In the genomic region with DNA sequence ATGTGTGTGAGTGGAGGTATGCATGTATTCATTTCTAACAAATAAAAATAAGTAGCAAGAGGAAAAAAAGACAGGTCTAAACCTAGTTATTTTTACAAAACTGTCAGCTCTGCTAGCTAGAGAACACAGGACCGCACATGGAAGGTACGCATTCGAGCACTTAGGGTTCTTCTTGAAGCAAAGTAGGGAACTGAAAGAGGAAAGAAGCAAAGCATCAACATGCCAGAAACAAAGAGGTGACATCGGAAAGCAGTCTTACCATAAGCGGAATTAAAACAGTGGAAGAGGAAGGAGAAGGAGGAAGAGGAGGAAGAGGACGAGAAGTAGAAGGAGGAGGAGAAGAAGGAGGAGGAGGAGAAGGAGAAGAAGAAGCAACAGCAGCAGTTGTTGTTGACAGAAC, we compare ENCODE assay signal across 17 mouse cellular contexts. TPM values are rescaled to one million over a fixed set of nuclear protein-coding genes. Genes with fewer than 3 reads are reported as not detected.
DNase-seq lines count a peak whose midpoint lies in the region; ATAC-seq and TF ChIP-seq lines count a peak whose summit lies in the region.
"Had no signal": no experiment of that assay in that cellular context is flagged by ENCODE, and none has a peak within 500 bp of the region (broad histone marks: within the 10 kb centered on the region; RNA-seq: fewer than 3 reads in every experiment).

No protein-coding gene starts in this region.

- no peak overlapping the region for H3K27ac ChIP-seq in kidney, embryonic 15.5 days
- no peak overlapping the region for H3K27ac ChIP-seq in kidney, adult 2 months (ENCODE audit: insufficient read depth, low read depth, low read length)
- no peak overlapping the region for H3K27ac ChIP-seq in stomach, embryonic 14.5 days (ENCODE audit: low read length)
- no peak overlapping the region for H3K27ac ChIP-seq in stomach, postnatal 0 days (replicated peaks)
- H3K27ac ChIP-seq: heart, embryonic 10.5 days; liver, embryonic 13.5 days had no signal

- WGBS in kidney, embryonic 15.5 days: 85% methylated on average over 6 of the region's 6 CpGs
- 80% methylated on average over 6 of the region's 6 CpGs for WGBS in kidney, adult 2 months
- WGBS in stomach, embryonic 14.5 days: 90% methylated on average over 6 of the region's 6 CpGs
- WGBS in stomach, postnatal 0 days: 85% methylated on average over 6 of the region's 6 CpGs

- TF ChIP-seq EP300 in stomach, postnatal 0 days (optimal IDR thresholded peaks at IDR 0.05): no peak

- H3K9me3 ChIP-seq in kidney, embryonic 15.5 days (replicated peaks): no peaks in the 10 kb centered on the region
- H3K9me3 ChIP-seq in stomach, embryonic 14.5 days (ENCODE audit: control insufficient read depth, low read depth, low read length): no peaks in the 10 kb centered on the region
- no peaks in the 10 kb centered on the region for H3K9me3 ChIP-seq in stomach, postnatal 0 days (ENCODE audit: control insufficient read depth, low read length)
- H3K9me3 ChIP-seq: heart, embryonic 10.5 days; liver, embryonic 13.5 days; megakaryocyte, embryonic 14.5 days had no signal

- DNase-seq in kidney, adult 2 months: no peak
- DNase-seq in stomach, postnatal 0 days (ENCODE audit: low spot score): no peak
- no peak for DNase-seq in thymus, postnatal 4 days
- no peak for DNase-seq in ovary, postnatal 10 days (ENCODE audit: low spot score)
- DNase-seq: cerebellum, postnatal 14 days; gastrocnemius, postnatal 14 days; heart, postnatal 14 days; layer of hippocampus, postnatal 36 days; liver, embryonic 13.5 days; thymus, postnatal 36 days had no signal

- no peaks in the 10 kb centered on the region for H3K27me3 ChIP-seq in kidney, embryonic 15.5 days
- no peaks in the 10 kb centered on the region for H3K27me3 ChIP-seq in kidney, adult 2 months (replicated peaks; ENCODE audit: control insufficient read depth, insufficient read depth, low read length)
- no peaks in the 10 kb centered on the region for H3K27me3 ChIP-seq in stomach, embryonic 14.5 days (ENCODE audit: control insufficient read depth, insufficient read depth, low read length)
- H3K27me3 ChIP-seq in stomach, postnatal 0 days (ENCODE audit: control insufficient read depth, insufficient read depth, low read length): no peaks in the 10 kb centered on the region
- H3K27me3 ChIP-seq: liver, embryonic 13.5 days had no signal

- H3K36me3 ChIP-seq in kidney, embryonic 15.5 days: peaks cover 44% of the 10 kb centered on the region
- no peaks in the 10 kb centered on the region for H3K36me3 ChIP-seq in kidney, adult 2 months (ENCODE audit: control insufficient read depth, insufficient read depth, low read length)
- peaks cover 25% of the 10 kb centered on the region for H3K36me3 ChIP-seq in stomach, embryonic 14.5 days (ENCODE audit: control insufficient read depth, insufficient read depth, low read length)
- peaks cover 3% of the 10 kb centered on the region; the same call in 1 of the 2 replicates for H3K36me3 ChIP-seq in stomach, postnatal 0 days (ENCODE audit: control insufficient read depth, insufficient read depth, low read length)

- no peak for TF ChIP-seq POLR2A in kidney, adult 2 months (IDR thresholded peaks at IDR 0.05; ENCODE audit: low read depth, low read length)

- H3K4me2 ChIP-seq in kidney, embryonic 15.5 days: peak overlapping the region; percentile 76; the same call in 1 of the 2 replicates
- H3K4me2 ChIP-seq in stomach, embryonic 14.5 days (replicated peaks; ENCODE audit: low read depth, low read length): 0 out of 2 replicates have a peak overlapping the region, but pooled peaks have one; percentile 6
- H3K4me2 ChIP-seq in stomach, postnatal 0 days (replicated peaks; ENCODE audit: low read depth): no peak overlapping the region
- H3K4me2 ChIP-seq: liver, embryonic 13.5 days had no signal

- no peak for ATAC-seq in kidney, embryonic 15.5 days (replicated peaks; ENCODE audit: low FRiP score)
- no peak for ATAC-seq in stomach, embryonic 14.5 days (ENCODE audit: insufficient number of reproducible peaks, insufficient read depth, low FRiP score, low read depth)
- ATAC-seq in stomach, postnatal 0 days (ENCODE audit: low FRiP score, low TSS enrichment): no peak
- peak; percentile 36; the same call in 1 of the 2 replicates for ATAC-seq in granulocyte monocyte progenitor cell, adult 5-6 weeks (replicated peaks; ENCODE audit: poor library complexity, severe bottlenecking)
- ATAC-seq: inflammation-experienced regulatory T-cells, adult 6 months; lung, postnatal 0 days had no signal

- H3K9ac ChIP-seq in kidney, embryonic 15.5 days: no peak overlapping the region
- H3K9ac ChIP-seq in stomach, embryonic 14.5 days (replicated peaks; ENCODE audit: low read depth, low read length): no peak overlapping the region
- H3K9ac ChIP-seq in stomach, postnatal 0 days (ENCODE audit: low read length): no peak overlapping the region
- H3K9ac ChIP-seq: liver, embryonic 13.5 days had no signal

- no peak overlapping the region for H3K4me3 ChIP-seq in kidney, embryonic 15.5 days (replicated peaks)
- no peak overlapping the region for H3K4me3 ChIP-seq in kidney, adult 2 months (ENCODE audit: insufficient read depth, low read depth, low read length)
- H3K4me3 ChIP-seq in stomach, embryonic 14.5 days (ENCODE audit: low read depth, low read length): no peak overlapping the region
- H3K4me3 ChIP-seq in stomach, postnatal 0 days (ENCODE audit: low read depth, low read length): no peak overlapping the region
- H3K4me3 ChIP-seq: liver, embryonic 13.5 days; megakaryocyte, embryonic 14.5 days had no signal

- peaks cover 38% of the 10 kb centered on the region for H3K4me1 ChIP-seq in kidney, embryonic 15.5 days
- H3K4me1 ChIP-seq in kidney, adult 2 months (ENCODE audit: control insufficient read depth, insufficient read depth, low read length): peaks cover 6% of the 10 kb centered on the region
- H3K4me1 ChIP-seq in stomach, embryonic 14.5 days (ENCODE audit: control insufficient read depth, insufficient read depth, low read length): peaks cover 13% of the 10 kb centered on the region; the same call in 1 of the 2 replicates
- H3K4me1 ChIP-seq in stomach, postnatal 0 days (replicated peaks; ENCODE audit: control insufficient read depth, insufficient read depth): peaks cover 2% of the 10 kb centered on the region; the same call in 1 of the 2 replicates

- no peak for TF ChIP-seq CTCF in kidney, adult 2 months (conservative IDR thresholded peaks at IDR 0.05; ENCODE audit: insufficient read depth, insufficient read length, low read depth, low read length)
- no peak for TF ChIP-seq CTCF in stomach, postnatal 0 days (IDR thresholded peaks at IDR 0.05; ENCODE audit: low read depth)

RNA-seq across cellular contexts. Expression of gene Ipo9, which starts 2.9 kb away (rescaled TPM):
- 132 and 140 TPM in 2 replicates for polyA plus RNA-seq in kidney, embryonic 15.5 days (2015; fragmentation: Nextera tagmentation; extraction: Ambion mirVana)
- 58.3 and 73.9 TPM in 2 replicates for polyA plus RNA-seq in kidney, adult 2 months (2012; rRNA removed)
- 150 and 154 TPM in 2 replicates for polyA plus RNA-seq in stomach, embryonic 14.5 days (2014; fragmentation: Nextera tagmentation; extraction: Ambion mirVana)
- 23.5 and 24.7 TPM in 2 replicates for polyA plus RNA-seq in stomach, postnatal 0 days (2015; fragmentation: Nextera tagmentation; extraction: Ambion mirVana)
- total RNA-seq in granulocyte monocyte progenitor cell, adult 5-6 weeks (2014; fragmentation: Nextera tagmentation): 64.4 and 81.0 TPM in 2 replicates
- total RNA-seq in granulocyte monocyte progenitor cell, adult 5-6 weeks (2017): 33.9 and 36.7 TPM in 2 replicates

RNA-seq across cellular contexts. Expression of gene Shisa4, which starts 52.4 kb away (rescaled TPM):
- 43.5 and 48.3 TPM in 2 replicates for polyA plus RNA-seq in kidney, embryonic 15.5 days (2015; fragmentation: Nextera tagmentation; extraction: Ambion mirVana)
- 21.1 and 22.6 TPM in 2 replicates for polyA plus RNA-seq in kidney, adult 2 months (2012; rRNA removed)
- 41.4 and 44.5 TPM in 2 replicates for polyA plus RNA-seq in stomach, embryonic 14.5 days (2014; fragmentation: Nextera tagmentation; extraction: Ambion mirVana)
- 23.2 and 25.0 TPM in 2 replicates for polyA plus RNA-seq in stomach, postnatal 0 days (2015; fragmentation: Nextera tagmentation; extraction: Ambion mirVana)
- total RNA-seq in granulocyte monocyte progenitor cell, adult 5-6 weeks (2014; fragmentation: Nextera tagmentation): not detected in 2 replicates
- not detected in 2 replicates for total RNA-seq in granulocyte monocyte progenitor cell, adult 5-6 weeks (2017)
- polyA plus RNA-seq: inflammation-experienced regulatory T-cells, adult 6 months had no signal
